Mouse (Mus musculus): ENCODE results near the gene Mapk13. TPM values are rescaled to one million over a fixed set of nuclear protein-coding genes. Genes with fewer than 3 reads are reported as not detected.
"Not testable (repeated sequence)": the region's sequence is repeated elsewhere in the genome, so short reads cannot be mapped to it uniquely, and the experiment has no call there.

The Mapk13 gene
- polyA plus RNA-seq, 1 experiment from 2014 or later = 3.3 TPM

DNA sequence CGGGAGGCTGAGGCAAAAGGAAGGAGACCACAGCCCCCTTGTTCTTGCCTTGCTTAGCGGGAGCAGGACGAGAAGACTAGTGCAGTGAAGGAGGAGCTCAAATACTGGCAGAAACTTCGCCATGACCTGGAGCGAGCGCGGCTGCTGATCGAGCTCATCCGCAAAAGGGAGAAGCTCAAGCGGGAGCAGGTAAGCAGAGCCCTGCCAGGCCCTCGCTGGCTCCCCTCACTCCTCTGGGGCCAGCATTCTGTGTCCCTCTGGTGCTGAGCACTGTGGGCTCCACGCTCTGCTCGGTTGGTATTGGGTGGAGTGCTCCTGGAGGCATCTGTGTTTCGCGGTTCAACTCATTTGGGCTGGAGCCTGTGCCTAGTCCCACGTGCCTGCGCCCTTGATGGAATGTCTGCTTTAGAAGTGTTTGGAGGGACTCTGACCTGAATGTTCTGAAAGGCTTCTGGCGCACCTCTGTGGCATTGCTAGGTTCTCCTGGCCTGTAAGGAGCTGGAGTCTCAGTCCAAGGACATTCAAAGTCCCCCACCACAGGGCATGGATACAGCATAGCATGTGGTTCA is 45.5 kb downstream of the Mapk13 start:
- no peak overlapping the region for H3K4me3 ChIP-seq (ENCODE audit: low read depth, low read length)
- no peak for ATAC-seq (ENCODE audit: low FRiP score)
- H3K27me3 ChIP-seq (ENCODE audit: control insufficient read depth, insufficient read depth, low read length) = no peaks in the 10 kb centered on the region
- H3K4me1 ChIP-seq (replicated peaks; ENCODE audit: control insufficient read depth, insufficient read depth, low read length) = no peaks in the 10 kb centered on the region
- no peak for DNase-seq (ENCODE audit: low spot score)
- no peak overlapping the region for H3K9ac ChIP-seq (ENCODE audit: low read depth, low read length)
- WGBS = 96% methylated on average over 18 of the region's 18 CpGs
- H3K27ac ChIP-seq (ENCODE audit: low read depth, low read length) = no peak overlapping the region
- no peak overlapping the region for H3K4me2 ChIP-seq (replicated peaks; ENCODE audit: low read depth, low read length)
- no peaks in the 10 kb centered on the region for H3K9me3 ChIP-seq (ENCODE audit: control insufficient read depth, low read length)
- H3K36me3 ChIP-seq (ENCODE audit: control insufficient read depth, insufficient read depth, low read length) = peaks cover 30% of the 10 kb centered on the region

DNA sequence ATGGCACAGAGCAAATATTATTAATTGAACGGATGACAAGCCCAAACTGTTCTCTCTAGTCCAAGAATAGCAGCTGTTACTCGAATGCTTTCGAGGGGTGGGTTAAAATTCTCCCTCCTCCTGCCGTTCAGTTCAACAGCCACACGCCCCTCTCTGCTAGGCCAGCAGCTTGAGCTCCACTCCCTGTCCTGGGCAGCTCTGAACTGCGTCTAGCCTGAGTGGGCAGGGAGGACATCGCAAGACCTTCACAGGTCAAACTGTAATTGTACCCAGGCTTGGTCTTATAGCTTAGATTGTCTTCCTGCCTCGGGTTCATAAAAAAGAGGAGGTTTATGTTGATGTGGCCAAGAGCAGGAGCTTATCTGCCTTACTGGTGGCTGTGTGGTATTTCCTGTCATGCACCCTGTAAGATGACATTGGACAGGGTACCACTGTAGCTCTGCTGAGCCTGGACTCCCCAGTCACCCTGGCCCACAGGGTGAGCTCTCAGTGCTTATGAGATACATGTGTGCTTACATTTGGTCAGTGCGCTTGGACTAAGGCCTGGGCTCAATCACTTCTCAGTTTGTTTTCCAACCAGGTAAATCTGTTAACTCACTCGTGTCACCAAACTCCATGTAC is 46.4 kb downstream of the Mapk13 start:
- WGBS = 85% methylated on average over 10 of the region's 10 CpGs
- H3K36me3 ChIP-seq (ENCODE audit: control insufficient read depth, insufficient read depth, low read length) = peaks cover 27% of the 10 kb centered on the region

GRCm38 (mm10) chr17:28816326-28816725 is 47.2 kb downstream of the Mapk13 start:
- not testable (repeated sequence) for ATAC-seq (ENCODE audit: low FRiP score); H3K27ac ChIP-seq (ENCODE audit: low read depth, low read length); H3K9ac ChIP-seq (ENCODE audit: low read depth, low read length); H3K4me1 ChIP-seq (replicated peaks; ENCODE audit: control insufficient read depth, insufficient read depth, low read length); H3K27me3 ChIP-seq (ENCODE audit: control insufficient read depth, insufficient read depth, low read length); H3K9me3 ChIP-seq (ENCODE audit: control insufficient read depth, low read length); H3K4me2 ChIP-seq (replicated peaks; ENCODE audit: low read depth, low read length); DNase-seq (ENCODE audit: low spot score); H3K4me3 ChIP-seq (ENCODE audit: low read depth, low read length)
- peaks cover 27% of the 10 kb centered on the region for H3K36me3 ChIP-seq (ENCODE audit: control insufficient read depth, insufficient read depth, low read length)
- WGBS = 98% methylated on average over 10 of the region's 10 CpGs

More for the DNA sequence above, 46.4 kb downstream of the Mapk13 start:
- no peak overlapping the region for H3K4me2 ChIP-seq (replicated peaks; ENCODE audit: low read depth, low read length)
- no peak for DNase-seq (ENCODE audit: low spot score)
- no peak overlapping the region for H3K4me3 ChIP-seq (ENCODE audit: low read depth, low read length)
- no peaks in the 10 kb centered on the region for H3K4me1 ChIP-seq (replicated peaks; ENCODE audit: control insufficient read depth, insufficient read depth, low read length)
- no peak overlapping the region for H3K9ac ChIP-seq (ENCODE audit: low read depth, low read length)
- no peaks in the 10 kb centered on the region for H3K9me3 ChIP-seq (ENCODE audit: control insufficient read depth, low read length)
- ATAC-seq (ENCODE audit: low FRiP score) = no peak
- no peaks in the 10 kb centered on the region for H3K27me3 ChIP-seq (ENCODE audit: control insufficient read depth, insufficient read depth, low read length)
- H3K27ac ChIP-seq (ENCODE audit: low read depth, low read length) = no peak overlapping the region

DNA sequence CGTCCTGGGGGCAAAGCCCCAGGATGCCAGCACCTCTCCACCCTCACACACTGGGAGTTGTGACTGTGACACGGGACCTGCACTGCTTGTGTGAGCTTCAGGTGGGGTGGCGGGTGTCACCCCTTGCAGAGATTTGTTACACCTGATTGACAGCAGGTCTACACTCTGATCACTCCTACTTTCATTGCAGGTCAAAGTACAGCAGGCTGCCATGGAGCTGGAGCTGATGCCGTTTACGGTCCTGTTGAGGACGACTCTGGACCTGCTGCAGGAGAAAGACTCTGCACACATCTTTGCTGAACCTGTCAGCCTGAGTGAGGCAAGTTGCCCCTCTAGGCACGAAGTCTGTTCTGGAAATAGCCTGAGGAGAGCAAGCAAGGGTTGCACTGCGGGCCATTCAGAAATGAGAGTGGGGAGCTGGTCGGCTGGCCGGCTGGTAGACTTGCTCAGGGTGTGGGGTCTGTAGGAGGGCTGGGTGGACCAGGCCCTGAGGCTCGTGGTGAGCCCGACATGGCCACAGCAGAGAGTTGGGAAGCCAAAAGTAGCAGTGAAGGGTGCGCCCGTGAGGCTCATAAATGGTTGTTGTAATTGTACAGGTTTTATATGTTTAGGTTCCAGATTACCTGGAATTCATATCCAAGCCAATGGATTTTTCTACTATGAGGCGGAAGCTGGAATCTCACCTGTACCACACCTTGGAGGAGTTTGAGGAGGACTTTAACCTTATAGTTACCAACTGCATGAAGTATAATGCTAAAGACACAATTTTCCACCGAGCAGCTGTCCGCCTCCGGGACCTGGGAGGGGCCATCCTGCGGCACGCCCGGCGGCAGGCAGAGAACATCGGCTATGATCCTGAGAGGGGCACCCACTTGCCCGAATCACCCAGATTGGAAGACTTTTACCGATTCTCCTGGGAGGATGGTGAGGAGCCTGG is 48.0 kb downstream of the Mapk13 start:
- H3K9ac ChIP-seq (ENCODE audit: low read depth, low read length) = no peak overlapping the region
- H3K4me1 ChIP-seq (replicated peaks; ENCODE audit: control insufficient read depth, insufficient read depth, low read length) = no peaks in the 10 kb centered on the region
- DNase-seq (ENCODE audit: low spot score) (no peak), ATAC-seq (ENCODE audit: low FRiP score) (no peak)
- H3K36me3 ChIP-seq (ENCODE audit: control insufficient read depth, insufficient read depth, low read length) = peaks cover 27% of the 10 kb centered on the region
- H3K27ac ChIP-seq (ENCODE audit: low read depth, low read length) = no peak overlapping the region
- 94% methylated on average over 25 of the region's 25 CpGs for WGBS
- no peak overlapping the region for H3K4me2 ChIP-seq (replicated peaks; ENCODE audit: low read depth, low read length)
- no peaks in the 10 kb centered on the region for H3K9me3 ChIP-seq (ENCODE audit: control insufficient read depth, low read length)
- H3K4me3 ChIP-seq (ENCODE audit: low read depth, low read length) = no peak overlapping the region
- no peaks in the 10 kb centered on the region for H3K27me3 ChIP-seq (ENCODE audit: control insufficient read depth, insufficient read depth, low read length)

DNA sequence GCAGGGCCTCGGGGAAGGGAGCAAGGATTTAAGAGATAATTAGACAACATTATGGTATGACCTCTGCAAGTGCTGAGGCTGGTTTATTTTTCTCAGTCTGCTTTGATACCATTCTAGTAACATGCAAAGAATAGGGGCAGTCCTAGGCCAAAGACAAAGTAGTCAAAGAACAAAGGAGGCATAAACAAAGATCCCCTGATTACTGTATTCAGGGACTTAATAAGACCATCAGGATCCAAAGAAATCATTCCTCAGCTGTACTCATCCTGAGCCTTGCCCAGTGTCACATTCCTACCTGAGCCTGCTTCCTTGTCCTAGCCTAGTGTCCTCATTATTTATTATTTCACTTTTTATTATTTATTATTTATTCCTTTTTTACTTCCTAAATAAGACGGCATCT is 51.1 kb downstream of the Mapk13 start:
- Histone ChIP-seq H3K9ac (ENCODE audit: low read depth, low read length) (no peak overlapping the region), H3K27me3 (ENCODE audit: control insufficient read depth, insufficient read depth, low read length) (no peaks in the 10 kb centered on the region), H3K36me3 (ENCODE audit: control insufficient read depth, insufficient read depth, low read length) (peaks cover 17% of the 10 kb centered on the region), H3K27ac (ENCODE audit: low read depth, low read length) (no peak overlapping the region), H3K4me1 (replicated peaks; ENCODE audit: control insufficient read depth, insufficient read depth, low read length) (no peaks in the 10 kb centered on the region), H3K4me2 (replicated peaks; ENCODE audit: low read depth, low read length) (no peak overlapping the region), H3K4me3 (ENCODE audit: low read depth, low read length) (no peak overlapping the region), H3K9me3 (ENCODE audit: control insufficient read depth, low read length) (no peaks in the 10 kb centered on the region)
- ATAC-seq (ENCODE audit: low FRiP score) (no peak), DNase-seq (ENCODE audit: low spot score) (no peak)
- WGBS = 86% methylated on average over 2 of the region's 2 CpGs

DNA sequence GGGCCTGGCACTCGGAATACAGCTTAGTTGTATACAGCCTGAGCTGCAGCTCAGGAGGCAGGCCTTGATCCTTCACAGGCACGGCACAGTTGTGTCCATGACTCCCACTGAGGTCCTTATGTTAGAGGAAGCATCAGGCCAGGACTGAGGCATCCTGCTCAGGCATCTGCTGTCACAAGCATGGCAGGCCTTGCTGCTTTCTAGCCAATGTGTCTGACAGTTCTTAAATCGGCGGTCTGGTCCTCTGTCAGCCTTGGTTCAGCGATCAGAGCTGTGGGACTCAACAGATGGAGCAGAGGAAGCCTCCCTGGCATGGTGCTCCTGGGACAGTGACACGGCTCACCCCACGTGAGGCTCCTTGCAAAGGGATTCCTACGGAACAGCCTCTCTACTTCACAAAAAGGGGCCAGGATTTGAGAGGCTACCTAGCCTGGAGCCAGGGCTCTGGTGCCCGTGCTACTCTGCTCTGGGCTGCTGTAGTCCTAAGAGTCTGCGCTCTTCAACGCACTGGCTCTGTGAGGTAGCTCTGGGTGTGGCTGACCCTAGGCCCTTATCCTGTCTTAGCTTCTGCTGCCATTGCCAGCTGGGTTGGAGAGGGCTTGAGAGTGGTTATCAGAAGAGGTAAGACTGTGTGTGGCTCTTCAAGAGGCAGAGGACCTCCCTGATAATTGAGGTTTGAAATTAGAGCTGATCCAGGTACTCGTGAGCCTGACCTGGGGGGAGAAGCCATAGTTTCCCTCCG is 54.1 kb downstream of the Mapk13 start:
- H3K4me1 ChIP-seq (replicated peaks; ENCODE audit: control insufficient read depth, insufficient read depth, low read length) = no peaks in the 10 kb centered on the region
- peaks cover 18% of the 10 kb centered on the region for H3K36me3 ChIP-seq (ENCODE audit: control insufficient read depth, insufficient read depth, low read length)
- ATAC-seq (ENCODE audit: low FRiP score) (no peak), DNase-seq (ENCODE audit: low spot score) (no peak)
- no peak overlapping the region for H3K4me3 ChIP-seq (ENCODE audit: low read depth, low read length)
- no peak overlapping the region for H3K9ac ChIP-seq (ENCODE audit: low read depth, low read length)
- no peaks in the 10 kb centered on the region for H3K27me3 ChIP-seq (ENCODE audit: control insufficient read depth, insufficient read depth, low read length)
- no peak overlapping the region for H3K4me2 ChIP-seq (replicated peaks; ENCODE audit: low read depth, low read length)
- 92% methylated on average over 13 of the region's 13 CpGs for WGBS
- H3K27ac ChIP-seq (ENCODE audit: low read depth, low read length) = no peak overlapping the region
- no peaks in the 10 kb centered on the region for H3K9me3 ChIP-seq (ENCODE audit: control insufficient read depth, low read length)

GRCm38 (mm10) chr17:28823749-28824148 is 54.7 kb downstream of the Mapk13 start:
- peaks cover 13% of the 10 kb centered on the region for H3K36me3 ChIP-seq (ENCODE audit: control insufficient read depth, insufficient read depth, low read length)
- no peak overlapping the region for H3K4me2 ChIP-seq (replicated peaks; ENCODE audit: low read depth, low read length)
- no peak overlapping the region for H3K4me3 ChIP-seq (ENCODE audit: low read depth, low read length)
- H3K9ac ChIP-seq (ENCODE audit: low read depth, low read length) = no peak overlapping the region
- H3K27me3 ChIP-seq (ENCODE audit: control insufficient read depth, insufficient read depth, low read length) = no peaks in the 10 kb centered on the region
- DNase-seq (ENCODE audit: low spot score) (no peak), ATAC-seq (ENCODE audit: low FRiP score) (no peak)
- WGBS = 90% methylated on average over 11 of the region's 11 CpGs
- no peak overlapping the region for H3K27ac ChIP-seq (ENCODE audit: low read depth, low read length)
- H3K4me1 ChIP-seq (replicated peaks; ENCODE audit: control insufficient read depth, insufficient read depth, low read length) = no peaks in the 10 kb centered on the region
- H3K9me3 ChIP-seq (ENCODE audit: control insufficient read depth, low read length) = no peaks in the 10 kb centered on the region

DNA sequence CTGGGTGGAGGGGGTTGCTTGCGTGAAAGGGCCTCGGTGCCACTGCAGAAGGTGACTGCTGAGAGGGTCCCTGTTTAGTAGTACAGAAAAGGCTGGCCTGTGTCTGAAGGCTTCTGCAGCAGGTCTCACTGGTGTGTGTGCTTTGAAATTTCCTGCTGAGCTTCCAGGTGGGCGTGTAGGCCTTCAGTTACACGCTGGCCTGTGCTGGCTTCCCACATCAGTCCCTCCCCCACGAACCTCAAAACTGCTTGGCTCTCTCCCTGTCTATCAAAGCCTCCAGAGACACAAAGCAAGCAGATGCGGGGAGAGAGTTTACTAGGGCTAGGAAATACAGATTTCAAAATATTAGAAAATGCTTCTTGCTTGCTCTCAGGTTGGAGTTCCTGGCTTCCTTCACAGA is 55.8 kb downstream of the Mapk13 start:
- H3K4me3 ChIP-seq (ENCODE audit: low read depth, low read length) = no peak overlapping the region
- no peaks in the 10 kb centered on the region for H3K27me3 ChIP-seq (ENCODE audit: control insufficient read depth, insufficient read depth, low read length)
- H3K4me2 ChIP-seq (replicated peaks; ENCODE audit: low read depth, low read length) = no peak overlapping the region
- H3K27ac ChIP-seq (ENCODE audit: low read depth, low read length) = no peak overlapping the region
- no peaks in the 10 kb centered on the region for H3K4me1 ChIP-seq (replicated peaks; ENCODE audit: control insufficient read depth, insufficient read depth, low read length)
- DNase-seq (ENCODE audit: low spot score) (no peak), ATAC-seq (ENCODE audit: low FRiP score) (no peak)
- no peaks in the 10 kb centered on the region for H3K9me3 ChIP-seq (ENCODE audit: control insufficient read depth, low read length)
- no peak overlapping the region for H3K9ac ChIP-seq (ENCODE audit: low read depth, low read length)
- 88% methylated on average over 6 of the region's 6 CpGs for WGBS
- peaks cover 12% of the 10 kb centered on the region for H3K36me3 ChIP-seq (ENCODE audit: control insufficient read depth, insufficient read depth, low read length)
